Mouse (Mus musculus): ENCODE measurements at regions not wholly inside any gene's neighbourhood (a gene's known extent, or its start where the extent isn't known, plus 50 kb on each side); places are given as distances from the start of the nearest gene placed in this dataset.

- no peak overlapping the region for H3K4me2 ChIP-seq (ENCODE audit: low read depth, low read length)
- H3K36me3 ChIP-seq (replicated peaks; ENCODE audit: control insufficient read depth, insufficient read depth, low read depth, low read length), result no peaks in the 10 kb centered on the region
- WGBS, result 52% methylated on average over 2 of the region's 2 CpGs
- no peaks in the 10 kb centered on the region for H3K9me3 ChIP-seq (replicated peaks; ENCODE audit: control insufficient read depth, low read length)
- DNase-seq (ENCODE audit: low spot score), result no peak
- H3K27me3 ChIP-seq (ENCODE audit: control insufficient read depth, insufficient read depth, low read length), result no peaks in the 10 kb centered on the region
- no peak for ATAC-seq (replicated peaks; ENCODE audit: insufficient number of reproducible peaks, low FRiP score, low TSS enrichment, low read depth)
- no peak overlapping the region for H3K9ac ChIP-seq (replicated peaks; ENCODE audit: low read length)
- H3K4me3 ChIP-seq (ENCODE audit: low read depth, low read length), result no peak overlapping the region
- H3K27ac ChIP-seq (replicated peaks; ENCODE audit: low read depth, low read length), result no peak overlapping the region
- no peaks in the 10 kb centered on the region for H3K4me1 ChIP-seq (ENCODE audit: control insufficient read depth, insufficient read depth, low read length)
Observed at GRCm38 (mm10) chr1:190397811-190398210, 227.3 kb upstream of the Prox1 start.

GRCm38 (mm10) chr1:190393061-190393460, 222.5 kb upstream of the Prox1 start:
- no peak overlapping the region for H3K9ac ChIP-seq (replicated peaks; ENCODE audit: low read length)

GRCm38 (mm10) chr1:190388853-190389252, 218.3 kb upstream of the Prox1 start:
- Histone ChIP-seq H3K4me1 (ENCODE audit: control insufficient read depth, insufficient read depth, low read length) (no peaks in the 10 kb centered on the region), H3K27me3 (ENCODE audit: control insufficient read depth, insufficient read depth, low read length) (no peaks in the 10 kb centered on the region), H3K4me3 (ENCODE audit: low read depth, low read length) (no peak overlapping the region), H3K9me3 (replicated peaks; ENCODE audit: control insufficient read depth, low read length) (no peaks in the 10 kb centered on the region), H3K36me3 (replicated peaks; ENCODE audit: control insufficient read depth, insufficient read depth, low read depth, low read length) (no peaks in the 10 kb centered on the region), H3K9ac (replicated peaks; ENCODE audit: low read length) (no peak overlapping the region), H3K4me2 (ENCODE audit: low read depth, low read length) (no peak overlapping the region), H3K27ac (replicated peaks; ENCODE audit: low read depth, low read length) (no peak overlapping the region)
- ATAC-seq (replicated peaks; ENCODE audit: insufficient number of reproducible peaks, low FRiP score, low TSS enrichment, low read depth) (no peak), DNase-seq (ENCODE audit: low spot score) (no peak)
- WGBS, result 84% methylated on average over 4 of the region's 4 CpGs

More at GRCm38 (mm10) chr1:190393061-190393460, 222.5 kb upstream of the Prox1 start:
- H3K4me1 ChIP-seq (ENCODE audit: control insufficient read depth, insufficient read depth, low read length), result no peaks in the 10 kb centered on the region
- H3K9me3 ChIP-seq (replicated peaks; ENCODE audit: control insufficient read depth, low read length), result no peaks in the 10 kb centered on the region
- no peaks in the 10 kb centered on the region for H3K36me3 ChIP-seq (replicated peaks; ENCODE audit: control insufficient read depth, insufficient read depth, low read depth, low read length)
- H3K4me2 ChIP-seq (ENCODE audit: low read depth, low read length), result no peak overlapping the region
- no peaks in the 10 kb centered on the region for H3K27me3 ChIP-seq (ENCODE audit: control insufficient read depth, insufficient read depth, low read length)
- DNase-seq (ENCODE audit: low spot score), result no peak
- H3K4me3 ChIP-seq (ENCODE audit: low read depth, low read length), result no peak overlapping the region
- 78% methylated on average over 6 of the region's 6 CpGs for WGBS
- no peak for ATAC-seq (replicated peaks; ENCODE audit: insufficient number of reproducible peaks, low FRiP score, low TSS enrichment, low read depth)
- H3K27ac ChIP-seq (replicated peaks; ENCODE audit: low read depth, low read length), result no peak overlapping the region

- H3K27ac ChIP-seq (replicated peaks; ENCODE audit: low read depth, low read length), result no peak overlapping the region
- H3K9ac ChIP-seq (replicated peaks; ENCODE audit: low read length), result no peak overlapping the region
- no peaks in the 10 kb centered on the region for H3K4me1 ChIP-seq (ENCODE audit: control insufficient read depth, insufficient read depth, low read length)
- ATAC-seq (replicated peaks; ENCODE audit: insufficient number of reproducible peaks, low FRiP score, low TSS enrichment, low read depth) (no peak), DNase-seq (ENCODE audit: low spot score) (no peak)
- WGBS, result 73% methylated on average over 12 of the region's 12 CpGs
- H3K36me3 ChIP-seq (replicated peaks; ENCODE audit: control insufficient read depth, insufficient read depth, low read depth, low read length), result no peaks in the 10 kb centered on the region
- H3K9me3 ChIP-seq (replicated peaks; ENCODE audit: control insufficient read depth, low read length), result no peaks in the 10 kb centered on the region
- no peak overlapping the region for H3K4me2 ChIP-seq (ENCODE audit: low read depth, low read length)
- no peak overlapping the region for H3K4me3 ChIP-seq (ENCODE audit: low read depth, low read length)
- H3K27me3 ChIP-seq (ENCODE audit: control insufficient read depth, insufficient read depth, low read length), result no peaks in the 10 kb centered on the region
Observed at GRCm38 (mm10) chr1:190384555-190384954, 214.0 kb upstream of the Prox1 start.

- 80% methylated on average over 10 of the region's 10 CpGs for WGBS
- H3K36me3 ChIP-seq (replicated peaks; ENCODE audit: control insufficient read depth, insufficient read depth, low read depth, low read length), result no peaks in the 10 kb centered on the region
Observed at GRCm38 (mm10) chr1:190383256-190383838, 212.8 kb upstream of the Prox1 start.

GRCm38 (mm10) chr1:190380151-190380550, 209.6 kb upstream of the Prox1 start:
- Histone ChIP-seq H3K27me3 (ENCODE audit: control insufficient read depth, insufficient read depth, low read length) (no peaks in the 10 kb centered on the region), H3K4me2 (ENCODE audit: low read depth, low read length) (no peak overlapping the region), H3K9ac (replicated peaks; ENCODE audit: low read length) (no peak overlapping the region), H3K27ac (replicated peaks; ENCODE audit: low read depth, low read length) (no peak overlapping the region), H3K36me3 (replicated peaks; ENCODE audit: control insufficient read depth, insufficient read depth, low read depth, low read length) (no peaks in the 10 kb centered on the region), H3K4me1 (ENCODE audit: control insufficient read depth, insufficient read depth, low read length) (no peaks in the 10 kb centered on the region), H3K4me3 (ENCODE audit: low read depth, low read length) (no peak overlapping the region), H3K9me3 (replicated peaks; ENCODE audit: control insufficient read depth, low read length) (no peaks in the 10 kb centered on the region)
- ATAC-seq (replicated peaks; ENCODE audit: insufficient number of reproducible peaks, low FRiP score, low TSS enrichment, low read depth) (0 out of 2 replicates have a peak, but pooled peaks have one; percentile 22), DNase-seq (ENCODE audit: low spot score) (peak; percentile 7)
- WGBS, result 54% methylated on average over 10 of the region's 10 CpGs

More at GRCm38 (mm10) chr1:190383256-190383838, 212.8 kb upstream of the Prox1 start:
- no peak for ATAC-seq (replicated peaks; ENCODE audit: insufficient number of reproducible peaks, low FRiP score, low TSS enrichment, low read depth)
- Histone ChIP-seq H3K9ac (replicated peaks; ENCODE audit: low read length) (no peak overlapping the region), H3K4me1 (ENCODE audit: control insufficient read depth, insufficient read depth, low read length) (no peaks in the 10 kb centered on the region), H3K27ac (replicated peaks; ENCODE audit: low read depth, low read length) (no peak overlapping the region), H3K4me3 (ENCODE audit: low read depth, low read length) (no peak overlapping the region), H3K9me3 (replicated peaks; ENCODE audit: control insufficient read depth, low read length) (no peaks in the 10 kb centered on the region), H3K27me3 (ENCODE audit: control insufficient read depth, insufficient read depth, low read length) (no peaks in the 10 kb centered on the region), H3K4me2 (ENCODE audit: low read depth, low read length) (no peak overlapping the region)
- DNase-seq (ENCODE audit: low spot score), result no peak

GRCm38 (mm10) chr1:190375160-190375880, 204.8 kb upstream of the Prox1 start:
- 52% methylated on average over 22 of the region's 22 CpGs for WGBS
- Histone ChIP-seq H3K9me3 (replicated peaks; ENCODE audit: control insufficient read depth, low read length) (no peaks in the 10 kb centered on the region), H3K4me2 (ENCODE audit: low read depth, low read length) (no peak overlapping the region), H3K36me3 (replicated peaks; ENCODE audit: control insufficient read depth, insufficient read depth, low read depth, low read length) (no peaks in the 10 kb centered on the region), H3K27me3 (ENCODE audit: control insufficient read depth, insufficient read depth, low read length) (no peaks in the 10 kb centered on the region), H3K4me1 (ENCODE audit: control insufficient read depth, insufficient read depth, low read length) (no peaks in the 10 kb centered on the region), H3K9ac (replicated peaks; ENCODE audit: low read length) (no peak overlapping the region), H3K27ac (replicated peaks; ENCODE audit: low read depth, low read length) (no peak overlapping the region), H3K4me3 (ENCODE audit: low read depth, low read length) (no peak overlapping the region)
- DNase-seq (ENCODE audit: low spot score), result peak; percentile 7
- no peak for ATAC-seq (replicated peaks; ENCODE audit: insufficient number of reproducible peaks, low FRiP score, low TSS enrichment, low read depth)

- Histone ChIP-seq H3K27me3 (ENCODE audit: control insufficient read depth, insufficient read depth, low read length) (no peaks in the 10 kb centered on the region), H3K27ac (replicated peaks; ENCODE audit: low read depth, low read length) (no peak overlapping the region), H3K4me2 (ENCODE audit: low read depth, low read length) (no peak overlapping the region), H3K4me1 (ENCODE audit: control insufficient read depth, insufficient read depth, low read length) (no peaks in the 10 kb centered on the region), H3K36me3 (replicated peaks; ENCODE audit: control insufficient read depth, insufficient read depth, low read depth, low read length) (no peaks in the 10 kb centered on the region), H3K9me3 (replicated peaks; ENCODE audit: control insufficient read depth, low read length) (no peaks in the 10 kb centered on the region), H3K9ac (replicated peaks; ENCODE audit: low read length) (no peak overlapping the region), H3K4me3 (ENCODE audit: low read depth, low read length) (no peak overlapping the region)
- 42% methylated on average over 3 of the region's 3 CpGs for WGBS
- DNase-seq (ENCODE audit: low spot score) (peak; percentile 15), ATAC-seq (replicated peaks; ENCODE audit: insufficient number of reproducible peaks, low FRiP score, low TSS enrichment, low read depth) (no peak)
Observed at GRCm38 (mm10) chr1:190374270-190374669, 203.8 kb upstream of the Prox1 start.

Measured in embryonic facial prominence, embryonic 11.5 days (tissue).